Mouse (Mus musculus) left cerebral cortex, adult 11 months (tissue): Measurements from ENCODE around the gene Pip5k1c.

Experiments
- DNase-seq: peaks from one replicate; pipeline ENCODE4 v3.0.0; 2022; ENCODE audit warnings: low spot score

Pip5k1c gene

DNA sequence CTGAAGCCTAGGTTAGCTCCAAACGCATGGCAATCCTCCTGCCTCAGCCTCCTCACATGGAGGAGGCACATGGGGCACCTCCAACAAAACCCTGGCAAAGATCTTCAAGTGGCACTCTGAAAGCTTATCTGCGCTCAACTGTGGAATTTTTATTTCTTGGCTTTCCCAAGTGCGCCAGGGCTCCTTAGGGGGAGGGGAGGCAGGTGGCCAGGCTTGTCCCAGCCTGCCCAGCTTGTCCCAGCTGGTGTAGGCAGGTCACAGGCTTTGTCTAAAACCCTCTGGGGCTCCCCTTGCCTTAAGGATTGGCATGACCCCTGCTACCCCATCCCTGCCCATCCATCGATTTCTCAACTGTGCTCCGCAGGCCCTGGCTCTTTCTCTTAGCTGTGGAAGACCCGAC is 8.6 kb upstream of the Pip5k1c start:
- no peak for DNase-seq

DNA sequence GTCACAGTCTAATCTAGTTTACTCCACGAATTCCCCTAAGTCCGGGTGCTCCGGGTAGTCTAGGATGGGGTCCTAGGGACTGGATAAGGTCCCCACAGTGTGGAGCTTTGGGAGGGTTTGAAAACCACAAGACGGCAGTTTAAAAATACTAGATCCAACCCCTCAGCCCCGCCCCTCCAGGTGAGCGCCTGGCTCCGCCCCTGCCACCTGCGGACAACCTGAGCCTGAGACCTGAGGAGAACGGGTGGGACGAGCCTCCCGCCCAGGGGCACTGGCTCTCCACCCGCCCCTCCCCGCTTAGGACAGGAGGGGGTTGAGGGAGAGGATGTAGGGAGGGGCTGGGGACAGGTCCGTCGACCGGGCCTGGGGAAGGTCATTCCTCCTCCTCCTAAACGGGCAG is 8.0 kb upstream of the Pip5k1c start:
- DNase-seq = no peak

- DNase-seq = no peak
Observed at GRCm38 (mm10) chr10:81285694-81286450, 6.9 kb upstream of the Pip5k1c start.

GRCm38 (mm10) chr10:81286586-81286985 is 6.2 kb upstream of the Pip5k1c start:
- DNase-seq = no peak

- DNase-seq = no peak
Observed at GRCm38 (mm10) chr10:81287513-81288157, 5.1 kb upstream of the Pip5k1c start.

DNA sequence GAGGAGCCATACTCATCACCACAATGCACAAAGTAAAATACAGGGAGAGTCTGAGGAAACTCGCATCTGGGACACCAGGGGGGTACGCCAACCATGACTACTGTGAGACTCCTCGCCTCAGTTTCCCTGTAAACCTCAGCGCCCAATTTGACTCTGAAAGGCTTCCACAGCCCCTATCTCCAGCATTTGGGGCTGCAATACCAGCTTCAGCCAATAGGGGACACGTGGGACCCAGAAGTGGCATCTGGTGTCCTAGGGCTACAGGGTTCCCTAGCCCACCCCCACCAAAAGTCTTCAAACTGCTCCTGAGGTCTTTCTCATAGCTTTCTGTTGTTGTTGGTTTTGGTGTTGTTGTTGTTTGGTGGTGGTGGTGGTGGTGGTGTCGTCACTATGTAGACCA is 4.2 kb upstream of the Pip5k1c start:
- no peak for DNase-seq

DNA sequence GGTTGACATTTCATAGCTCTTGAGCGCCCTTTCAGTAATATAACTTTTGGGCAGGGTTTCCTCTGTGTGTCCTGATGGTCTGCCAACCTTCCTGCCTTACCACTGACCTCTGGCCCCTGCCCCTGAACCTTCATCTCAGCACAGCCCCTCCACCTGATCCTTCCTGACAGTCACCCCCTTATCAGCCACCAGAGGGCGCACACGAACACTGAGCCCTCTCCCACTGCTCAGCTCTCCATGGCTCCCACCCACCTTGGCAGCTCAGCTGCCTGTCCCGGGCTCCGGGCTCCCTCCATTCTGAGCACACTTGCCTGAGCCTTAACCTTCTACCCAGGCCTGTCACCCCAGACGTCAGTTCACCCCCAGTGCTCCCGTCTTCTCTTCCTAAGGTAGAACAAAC is 3.5 kb upstream of the Pip5k1c start:
- no peak for DNase-seq

DNA sequence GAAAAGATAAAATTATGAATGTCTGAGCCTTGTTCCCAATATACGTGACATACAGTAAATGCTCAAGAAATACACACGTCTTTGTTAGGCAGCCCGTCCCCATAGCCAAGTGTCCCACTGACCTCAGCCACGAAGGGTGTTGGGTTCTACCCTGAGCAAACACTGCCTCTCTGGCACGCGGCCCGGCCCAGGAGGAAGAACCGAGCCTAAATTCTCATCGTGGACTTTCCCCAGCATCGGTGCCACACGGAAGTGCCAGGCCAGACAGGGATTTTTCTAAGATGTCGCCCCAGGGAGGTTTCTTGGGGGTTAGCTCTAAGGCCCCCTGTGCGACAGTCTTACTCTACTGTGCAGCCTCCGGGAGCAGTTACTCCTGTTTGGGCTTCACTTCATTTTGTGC is 3.0 kb upstream of the Pip5k1c start:
- DNase-seq = no peak

DNA sequence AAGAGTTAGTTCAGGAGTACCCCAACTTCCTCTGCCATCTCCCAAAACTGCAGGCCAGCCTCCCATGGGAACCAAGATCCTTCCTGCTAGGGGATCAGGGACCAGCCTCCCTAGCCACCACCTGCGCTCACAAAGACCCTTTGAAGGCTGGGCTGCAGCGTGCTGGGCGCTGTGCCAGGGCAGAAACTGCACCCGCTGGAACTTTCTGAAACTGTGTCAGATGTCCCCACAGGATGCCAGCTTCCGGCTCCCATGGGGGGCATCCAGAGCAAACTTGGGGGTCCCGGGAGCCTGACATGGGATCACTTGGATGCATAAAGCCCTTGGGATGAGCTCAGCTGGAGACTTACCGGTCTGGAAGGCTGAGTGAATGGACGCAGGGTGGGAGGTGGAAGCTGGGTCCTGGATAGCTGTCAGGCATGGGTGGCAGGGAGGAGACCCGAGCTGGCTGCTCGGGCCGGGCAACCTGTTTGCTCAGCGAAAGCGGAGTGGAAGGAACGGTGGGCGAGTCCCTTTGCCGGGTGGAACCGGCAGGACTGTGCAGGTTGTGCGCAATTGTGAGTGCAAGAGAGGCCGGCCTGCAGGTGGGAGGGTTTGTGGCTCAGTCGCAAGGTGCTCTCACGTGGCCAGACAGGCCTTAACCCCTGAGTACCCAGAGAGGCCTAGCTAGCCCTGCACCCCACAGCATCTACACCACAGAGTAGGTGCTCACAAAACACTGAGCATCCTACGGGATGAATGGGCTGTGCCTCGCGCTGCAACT is 1.9 kb upstream of the Pip5k1c start:
- DNase-seq = no peak

GRCm38 (mm10) chr10:81291511-81292104 is 1.2 kb upstream of the Pip5k1c start, which contains the start of gene Tjp3:
Gene Tjp3 (minus strand): TSS chr10:81291581.
- DNase-seq = no peak

- no peak for DNase-seq
Observed at GRCm38 (mm10) chr10:81293334-81294030, 719 bp downstream of the Pip5k1c start.

DNA sequence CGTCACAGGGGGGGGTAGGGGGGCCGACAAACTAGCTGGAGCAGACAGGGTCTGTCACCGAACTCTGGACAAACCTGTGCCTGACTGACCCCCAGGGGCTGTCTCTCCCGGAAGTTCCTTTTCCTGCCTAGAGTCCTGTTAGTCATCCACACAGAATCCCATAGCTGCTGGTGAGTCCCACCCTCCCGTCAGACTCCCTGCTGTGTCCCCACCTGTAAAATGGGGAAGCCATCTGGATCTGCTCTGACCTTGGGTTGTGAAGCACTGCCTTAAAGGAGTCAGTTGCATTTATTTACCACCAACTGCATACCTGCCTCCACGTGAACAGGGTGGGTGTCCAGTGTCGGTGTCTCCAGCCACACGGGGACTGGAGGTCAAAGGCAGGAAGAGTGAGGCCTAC is 1.7 kb downstream of the Pip5k1c start:
- no peak for DNase-seq

DNA sequence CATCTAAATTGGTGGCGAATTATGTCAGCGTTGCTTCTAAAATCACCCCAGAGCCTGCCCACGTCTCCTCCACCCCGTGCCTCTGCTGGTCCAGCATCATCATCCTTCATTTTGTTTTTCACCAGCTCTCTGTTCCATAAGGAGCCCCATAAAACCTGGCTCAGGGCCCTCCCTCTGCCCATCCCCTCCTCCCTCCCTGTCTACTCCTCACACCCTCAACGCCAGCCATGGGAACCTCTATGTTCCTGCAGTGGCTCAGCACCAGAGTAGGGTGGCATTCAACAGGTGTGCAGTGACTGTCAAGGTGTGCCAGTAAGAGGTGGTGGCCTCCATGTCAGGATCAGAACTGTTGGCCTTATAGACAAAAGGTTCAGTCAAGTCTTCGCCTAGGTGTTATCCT is 2.4 kb downstream of the Pip5k1c start:
- no peak for DNase-seq

- DNase-seq = no peak
Observed at GRCm38 (mm10) chr10:81297246-81297645, 4.5 kb downstream of the Pip5k1c start.

GRCm38 (mm10) chr10:81297845-81298244 is 5.1 kb downstream of the Pip5k1c start:
- DNase-seq = no peak

DNA sequence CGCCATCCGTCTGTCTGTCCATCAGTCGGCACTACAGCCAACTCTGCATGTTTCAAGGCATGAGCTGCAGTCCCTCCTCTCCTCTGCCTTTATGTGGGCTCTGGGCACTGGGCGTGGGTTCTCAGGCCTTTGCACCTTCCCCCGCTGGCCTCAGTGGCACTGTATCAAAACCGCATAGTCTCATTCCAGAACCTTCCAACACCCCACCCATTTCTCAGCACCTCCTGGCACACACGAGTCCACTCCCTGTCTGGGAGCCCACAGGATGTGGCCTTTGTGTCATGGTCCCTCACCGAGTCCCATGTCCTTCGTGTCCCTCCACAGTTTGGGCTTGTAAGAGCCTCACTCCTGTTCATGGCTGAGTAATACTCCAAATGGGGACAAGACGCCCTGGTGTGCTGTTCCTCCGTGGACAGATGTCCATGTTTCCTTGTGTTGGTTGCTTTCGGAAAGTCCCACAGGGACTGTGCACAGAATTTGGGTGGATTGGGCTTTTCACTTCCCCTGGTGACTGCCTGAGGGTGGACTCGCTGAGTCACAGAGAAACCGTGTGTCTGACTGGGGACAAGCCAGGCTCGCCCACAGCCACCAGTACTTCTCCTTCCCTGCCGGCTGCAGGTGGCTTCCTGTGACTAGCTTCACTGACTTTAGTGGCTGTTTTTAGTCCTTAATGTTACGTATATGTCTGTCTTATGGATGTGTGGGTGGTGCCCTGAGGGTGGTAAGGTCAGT is 5.8 kb downstream of the Pip5k1c start:
- no peak for DNase-seq

GRCm38 (mm10) chr10:81299585-81300351 is 7.0 kb downstream of the Pip5k1c start:
- no peak for DNase-seq

GRCm38 (mm10) chr10:81300352-81300907 is 7.7 kb downstream of the Pip5k1c start:
- no peak for DNase-seq

DNA sequence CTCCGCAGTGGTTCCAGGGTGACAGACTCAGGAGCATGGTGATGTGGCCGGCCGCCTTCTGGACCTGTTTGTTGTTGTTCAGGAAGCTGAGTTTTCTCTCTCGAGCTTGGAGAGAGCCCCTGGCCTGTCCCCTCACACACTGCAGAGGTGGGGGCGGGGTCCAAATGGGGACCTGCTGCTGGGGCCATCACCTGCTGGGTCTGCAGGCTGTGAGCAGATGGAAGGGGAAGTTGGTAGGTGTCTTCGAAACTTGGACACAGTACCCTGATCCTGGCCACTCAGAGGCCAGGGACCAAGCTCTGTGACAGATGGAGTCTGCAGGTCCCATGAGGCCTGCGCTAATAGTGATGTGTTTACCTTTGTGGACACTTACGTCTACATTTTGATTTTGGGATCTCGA is 8.6 kb downstream of the Pip5k1c start:
- DNase-seq = no peak

GRCm38 (mm10) chr10:81302288-81302687 is 9.5 kb downstream of the Pip5k1c start:
- no peak for DNase-seq
